Mouse (Mus musculus) liver, adult 2 months (tissue): ENCODE measurements around the gene Meis1.

Experiments used
- CTCF ChIP-seq: fragments of 200-500 bp; IDR thresholded peaks from 2 replicates; pipeline ENCODE4 v1.5.1; 2011; ENCODE audit warnings: low read depth, low read length, control low read depth
- POLR2A ChIP-seq: fragments of 200-500 bp; IDR thresholded peaks from 2 replicates; pipeline ENCODE4 v1.6.1; 2011; ENCODE audit warnings: low read length, control low read depth; ENCODE audit not compliant: insufficient read depth; ENCODE audit errors: extremely low read depth

GRCm38 (mm10) chr11:18992796-18993195, 26.0 kb downstream of the Meis1 start:
- TF ChIP-seq POLR2A (no peak), CTCF (no peak)
